Mouse (Mus musculus): ENCODE measurements around the gene Ptp4a2. TPM values are rescaled to one million over a fixed set of nuclear protein-coding genes. Genes with fewer than 3 reads are reported as not detected.

Ptp4a2 gene
- polyA plus RNA-seq (2017; shearing (Covaris generic)), result 100 to 1,000 TPM; 488 to 498 TPM

GRCm38 (mm10) chr4:129810798-129811604 lies at the start of gene Ptp4a2:
Gene Ptp4a2 (plus strand): TSS chr4:129811219.

Other genes starting within 250 kb of the Ptp4a2 start
- 1,000 to 10,000 TPM; 1,347 to 1,373 TPM for gene Lck, start 237.6 kb upstream of the Ptp4a2 start, polyA plus RNA-seq (2017; shearing (Covaris generic))
- gene Fam167b, start 232.7 kb upstream of the Ptp4a2 start, polyA plus RNA-seq (2017; shearing (Covaris generic)), result under 1 TPM in 1 of 2 experiments, not detected in 1; 0.47 TPM
- gene Eif3i, start 210.6 kb upstream of the Ptp4a2 start, polyA plus RNA-seq (2017; shearing (Covaris generic)), result 100 to 1,000 TPM; 194 to 246 TPM
- 100 to 1,000 TPM; 215 to 273 TPM for gene Tmem234, start 210.6 kb upstream of the Ptp4a2 start, polyA plus RNA-seq (2017; shearing (Covaris generic))
- 1 to 10 TPM; 4.6 to 7.9 TPM for gene Dcdc2b, start 197.0 kb upstream of the Ptp4a2 start, polyA plus RNA-seq (2017; shearing (Covaris generic))
- 10 to 100 TPM; 26.3 to 35.0 TPM for gene Iqcc, start 192.1 kb upstream of the Ptp4a2 start, polyA plus RNA-seq (2017; shearing (Covaris generic))
- gene Ccdc28b, start 187.3 kb upstream of the Ptp4a2 start, polyA plus RNA-seq (2017; shearing (Covaris generic)), result 10 to 100 TPM; 29.9 to 68.8 TPM
- 10 to 100 TPM; 60.1 to 66.5 TPM for gene Txlna, start 170.2 kb upstream of the Ptp4a2 start, polyA plus RNA-seq (2017; shearing (Covaris generic))
- 10 to 100 TPM; 14.3 to 20.6 TPM for gene Kpna6, start 138.5 kb upstream of the Ptp4a2 start, polyA plus RNA-seq (2017; shearing (Covaris generic))
- 10 to 100 TPM; 24.1 to 26.0 TPM for gene Tmem39b, start 114.4 kb upstream of the Ptp4a2 start, polyA plus RNA-seq (2017; shearing (Covaris generic))
- 100 to 1,000 TPM; 139 to 167 TPM for gene Khdrbs1, start 68.9 kb upstream of the Ptp4a2 start, polyA plus RNA-seq (2017; shearing (Covaris generic))
- not detected for gene Spocd1, start 118.0 kb downstream of the Ptp4a2 start, polyA plus RNA-seq (2017; shearing (Covaris generic))
- gene Adgrb2, start 173.7 kb downstream of the Ptp4a2 start, polyA plus RNA-seq (2017; shearing (Covaris generic)), result under 1 TPM in 1 of 2 experiments, not detected in 1; 0.45 TPM
- gene Col16a1, start 236.6 kb downstream of the Ptp4a2 start, polyA plus RNA-seq (2017; shearing (Covaris generic)), result under 1 TPM; 0.20 to 0.49 TPM